Comparison of ENCODE assay signal across 8 mouse cellular contexts in the genomic region with DNA sequence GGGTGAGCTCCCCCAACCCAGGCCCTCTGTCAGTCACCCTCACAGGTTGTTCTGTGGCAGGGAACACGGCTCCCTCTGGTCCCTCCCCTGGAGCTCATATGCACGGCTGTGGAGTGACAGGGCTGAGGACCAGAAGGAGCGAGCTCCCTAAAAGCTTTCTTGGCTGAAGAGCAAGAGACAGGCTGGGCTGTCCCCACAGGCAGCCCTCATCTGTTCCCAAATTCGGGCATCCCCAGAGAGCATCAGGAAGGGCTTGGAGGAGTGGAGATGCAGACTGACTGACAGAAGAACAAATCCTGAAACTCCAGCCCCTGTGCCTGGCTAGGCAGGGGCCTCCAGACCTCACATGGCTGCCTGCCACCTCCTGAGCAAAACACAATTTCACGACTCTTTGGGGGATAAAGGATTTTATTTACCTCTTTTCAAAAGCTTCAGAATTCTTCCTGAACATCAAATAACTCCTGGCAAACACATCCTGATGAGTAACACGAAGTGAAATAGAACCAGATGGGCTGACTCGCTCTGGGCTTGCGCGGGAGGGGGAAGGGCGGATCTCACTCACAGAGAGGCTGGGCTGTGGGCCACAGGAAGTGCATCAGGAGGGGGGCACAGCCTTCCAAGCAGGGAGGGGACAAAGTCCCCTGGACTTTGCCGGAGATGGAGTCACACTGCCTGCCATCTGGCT.
DNase-seq lines count a peak whose midpoint lies in the region; ATAC-seq and TF ChIP-seq lines count a peak whose summit lies in the region.

No protein-coding gene starts in this region.

- H3K27ac ChIP-seq in heart, embryonic 11.5 days (ENCODE audit: low read depth, low read length) = peak overlapping the region; percentile 75
- H3K27ac ChIP-seq in kidney, embryonic 14.5 days (ENCODE audit: low read depth, low read length) = peak overlapping the region; percentile 88
- peak overlapping the region; percentile 89 for H3K27ac ChIP-seq in limb, embryonic 11.5 days (replicated peaks; ENCODE audit: low read depth, low read length)
- H3K27ac ChIP-seq in midbrain, embryonic 14.5 days (replicated peaks; ENCODE audit: low read depth, low read length) = peak overlapping the region; percentile 79
- H3K27ac ChIP-seq in stomach, postnatal 0 days (replicated peaks) = peak overlapping the region; percentile 94

- 16% methylated on average over 11 of the region's 11 CpGs for WGBS in heart, embryonic 11.5 days (ENCODE audit: insufficient replicate concordance)
- 10% methylated on average over 11 of the region's 11 CpGs for WGBS in kidney, embryonic 14.5 days
- 3% methylated on average over 11 of the region's 11 CpGs for WGBS in limb, embryonic 11.5 days
- 9% methylated on average over 11 of the region's 11 CpGs for WGBS in midbrain, embryonic 14.5 days
- WGBS in stomach, postnatal 0 days = 8% methylated on average over 11 of the region's 11 CpGs

- no peaks in the 10 kb centered on the region for H3K9me3 ChIP-seq in heart, embryonic 11.5 days (replicated peaks; ENCODE audit: control insufficient read depth, low read length)
- no peaks in the 10 kb centered on the region for H3K9me3 ChIP-seq in kidney, embryonic 14.5 days (ENCODE audit: control insufficient read depth, low read length)
- no peaks in the 10 kb centered on the region for H3K9me3 ChIP-seq in limb, embryonic 11.5 days (ENCODE audit: control insufficient read depth, low read length)
- H3K9me3 ChIP-seq in midbrain, embryonic 14.5 days (ENCODE audit: control insufficient read depth, low read length) = no peaks in the 10 kb centered on the region
- no peaks in the 10 kb centered on the region for H3K9me3 ChIP-seq in stomach, postnatal 0 days (ENCODE audit: control insufficient read depth, low read length)

- DNase-seq in brain, embryonic 14.5 days (ENCODE audit: low read depth) = peak; percentile 96
- peak; percentile 75 for DNase-seq in fibroblast of lung, adult 2 months (ENCODE audit: low read depth)
- peak; percentile 90 for DNase-seq in limb, embryonic 11.5 days (ENCODE audit: low spot score)
- DNase-seq in midbrain, embryonic 14.5 days = peak; percentile 85
- DNase-seq in stomach, postnatal 0 days (ENCODE audit: low spot score) = peak; percentile 79
- DNase-seq in spleen, postnatal 4 days (ENCODE audit: low spot score in 2 of 2) = no peak

- TF ChIP-seq CTCF in brain, embryonic 14.5 days (IDR thresholded peaks at IDR 0.05; ENCODE audit: borderline replicate concordance, extremely low read depth, insufficient read depth, insufficient read length) = no peak
- TF ChIP-seq CTCF in stomach, postnatal 0 days (IDR thresholded peaks at IDR 0.05; ENCODE audit: low read depth) = no peak

- TF ChIP-seq EP300 in stomach, postnatal 0 days (optimal IDR thresholded peaks at IDR 0.05) = peak; percentile 83

- TF ChIP-seq POLR2A in brain, embryonic 14.5 days (IDR thresholded peaks at IDR 0.05; ENCODE audit: borderline replicate concordance, extremely low read depth, insufficient read depth, insufficient read length, poor library complexity, severe bottlenecking) = no peak

- H3K4me2 ChIP-seq in heart, embryonic 11.5 days = peak overlapping the region; percentile 51
- H3K4me2 ChIP-seq in kidney, embryonic 14.5 days (replicated peaks; ENCODE audit: low read depth, low read length) = peak overlapping the region; percentile 32
- H3K4me2 ChIP-seq in limb, embryonic 11.5 days (ENCODE audit: low read depth, severe bottlenecking) = peak overlapping the region; percentile 39
- H3K4me2 ChIP-seq in midbrain, embryonic 14.5 days (ENCODE audit: low read length) = peak overlapping the region; percentile 18
- no peak overlapping the region; the same call in none of the 2 replicates for H3K4me2 ChIP-seq in stomach, postnatal 0 days (replicated peaks; ENCODE audit: low read depth)

- H3K9ac ChIP-seq in heart, embryonic 11.5 days (ENCODE audit: low read depth, low read length) = peak overlapping the region; percentile 60
- H3K9ac ChIP-seq in kidney, embryonic 14.5 days (ENCODE audit: low read depth, low read length) = peak overlapping the region; percentile 38
- H3K9ac ChIP-seq in limb, embryonic 11.5 days (ENCODE audit: low read length) = peak overlapping the region; percentile 55
- no peak overlapping the region for H3K9ac ChIP-seq in midbrain, embryonic 14.5 days (replicated peaks; ENCODE audit: low read length)
- 0 out of 2 replicates have a peak overlapping the region, but pooled peaks have one; percentile 28 for H3K9ac ChIP-seq in stomach, postnatal 0 days (ENCODE audit: low read length)

- H3K4me1 ChIP-seq in heart, embryonic 11.5 days (ENCODE audit: control insufficient read depth, insufficient read depth, low read length) = peaks cover 32% of the 10 kb centered on the region
- H3K4me1 ChIP-seq in kidney, embryonic 14.5 days (ENCODE audit: control insufficient read depth, insufficient read depth, low read length) = peaks cover 36% of the 10 kb centered on the region
- H3K4me1 ChIP-seq in limb, embryonic 11.5 days (ENCODE audit: control insufficient read depth, insufficient read depth, low read length) = peaks cover 39% of the 10 kb centered on the region
- peaks cover 49% of the 10 kb centered on the region for H3K4me1 ChIP-seq in midbrain, embryonic 14.5 days (ENCODE audit: control insufficient read depth, insufficient read depth, low read length)
- H3K4me1 ChIP-seq in stomach, postnatal 0 days (replicated peaks; ENCODE audit: control insufficient read depth, insufficient read depth) = peaks cover 11% of the 10 kb centered on the region; the same call in 1 of the 2 replicates

- peak; percentile 53 for ATAC-seq in heart, embryonic 11.5 days (replicated peaks; ENCODE audit: insufficient number of reproducible peaks, low FRiP score, low TSS enrichment)
- ATAC-seq in kidney, embryonic 14.5 days (ENCODE audit: low FRiP score, low TSS enrichment) = peak; percentile 85
- peak; percentile 80 for ATAC-seq in limb, embryonic 11.5 days (ENCODE audit: insufficient number of reproducible peaks, low FRiP score, low TSS enrichment, low read depth)
- ATAC-seq in midbrain, embryonic 14.5 days (ENCODE audit: low FRiP score, low TSS enrichment) = peak; percentile 87
- ATAC-seq in stomach, postnatal 0 days (ENCODE audit: low FRiP score, low TSS enrichment) = peak; percentile 92

- H3K36me3 ChIP-seq in heart, embryonic 11.5 days (ENCODE audit: control insufficient read depth, insufficient read depth, low read length) = no peaks in the 10 kb centered on the region
- no peaks in the 10 kb centered on the region for H3K36me3 ChIP-seq in kidney, embryonic 14.5 days (ENCODE audit: control insufficient read depth, insufficient read depth, low read length)
- no peaks in the 10 kb centered on the region for H3K36me3 ChIP-seq in limb, embryonic 11.5 days (ENCODE audit: control insufficient read depth, insufficient read depth, low read length)
- no peaks in the 10 kb centered on the region for H3K36me3 ChIP-seq in midbrain, embryonic 14.5 days (ENCODE audit: control insufficient read depth, insufficient read depth, low read length)
- H3K36me3 ChIP-seq in stomach, postnatal 0 days (ENCODE audit: control insufficient read depth, insufficient read depth, low read length) = no peaks in the 10 kb centered on the region

- H3K27me3 ChIP-seq in heart, embryonic 11.5 days (ENCODE audit: control insufficient read depth, insufficient read depth, low read length) = no peaks in the 10 kb centered on the region
- H3K27me3 ChIP-seq in kidney, embryonic 14.5 days (ENCODE audit: control insufficient read depth, insufficient read depth, low read length) = no peaks in the 10 kb centered on the region
- H3K27me3 ChIP-seq in limb, embryonic 11.5 days (ENCODE audit: control insufficient read depth, insufficient read depth, low read length) = no peaks in the 10 kb centered on the region
- H3K27me3 ChIP-seq in midbrain, embryonic 14.5 days (ENCODE audit: control insufficient read depth, insufficient read depth, low read length) = no peaks in the 10 kb centered on the region
- H3K27me3 ChIP-seq in stomach, postnatal 0 days (ENCODE audit: control insufficient read depth, insufficient read depth, low read length) = no peaks in the 10 kb centered on the region; the same call in 1 of the 2 replicates

- 0 out of 2 replicates have a peak overlapping the region, but pooled peaks have one; percentile 3 for H3K4me3 ChIP-seq in heart, embryonic 11.5 days (ENCODE audit: low read depth, low read length)
- peak overlapping the region; percentile 11; the same call in 1 of the 2 replicates for H3K4me3 ChIP-seq in kidney, embryonic 14.5 days (ENCODE audit: low read length)
- H3K4me3 ChIP-seq in limb, embryonic 11.5 days (ENCODE audit: low read depth, low read length) = no peak overlapping the region
- H3K4me3 ChIP-seq in midbrain, embryonic 14.5 days (replicated peaks; ENCODE audit: low read depth, low read length) = no peak overlapping the region
- H3K4me3 ChIP-seq in stomach, postnatal 0 days (ENCODE audit: low read depth, low read length) = no peak overlapping the region

Comparison
In these comparisons a context has a peak if more than half of its experiments do, and no peak if none do; other contexts are left out.
1. DNase-seq: peak in brain, embryonic 14.5 days (single experiment), fibroblast of lung, adult 2 months (single experiment), limb, embryonic 11.5 days (single experiment), midbrain, embryonic 14.5 days (single experiment) and stomach, postnatal 0 days (single experiment); none in spleen, postnatal 4 days (0 of 2).
2. H3K4me3 ChIP-seq: peak in heart, embryonic 11.5 days (single experiment) and kidney, embryonic 14.5 days (single experiment); none in limb, embryonic 11.5 days (single experiment), midbrain, embryonic 14.5 days (single experiment) and stomach, postnatal 0 days (single experiment).
3. Peak in every context shown above with its lines, with median percentiles within 50 percentile points of each other: ATAC-seq and H3K27ac ChIP-seq.